Mouse (Mus musculus) embryonic facial prominence, embryonic 10.5 days (tissue): ENCODE results near the gene Ms4a4a. TPM values are rescaled to one million over a fixed set of nuclear protein-coding genes. Genes with fewer than 3 reads are reported as not detected.

Experiments
- polyA plus RNA-seq: library from polyadenylated mRNA; unstranded; fragments of >200 nt; fragmentation: Nextera tagmentation; extraction: Ambion mirVana; gene quantifications from 2 replicates; pipeline ENCODE4 v1.2.1, GENCODE M21; 2016

Ms4a4a gene
- polyA plus RNA-seq, 1 experiment from 2014 or later, result 1.9 TPM

Other genes starting within 250 kb of the Ms4a4a start
- not detected in 2 replicates for gene 1700017D01Rik, start 244.6 kb upstream of the Ms4a4a start, polyA plus RNA-seq
- not detected in 2 replicates for gene 1700025F22Rik, start 210.2 kb upstream of the Ms4a4a start, polyA plus RNA-seq
- not detected in 2 replicates for gene Ms4a13, start 178.8 kb upstream of the Ms4a4a start, polyA plus RNA-seq
- gene Ms4a12, start 143.1 kb upstream of the Ms4a4a start, polyA plus RNA-seq, result not detected in 2 replicates
- gene Ms4a1, start 109.3 kb upstream of the Ms4a4a start, polyA plus RNA-seq, result not detected in 2 replicates
- not detected in 2 replicates for gene Ms4a5, start 91.7 kb upstream of the Ms4a4a start, polyA plus RNA-seq
- not detected in 2 replicates for gene Ms4a14, start 61.1 kb upstream of the Ms4a4a start, polyA plus RNA-seq
- gene Ms4a7, start 39.4 kb upstream of the Ms4a4a start, polyA plus RNA-seq, result 0.55 TPM in 1 of 2 replicates, not detected in the other
- gene Ms4a4c, start 29.2 kb downstream of the Ms4a4a start, polyA plus RNA-seq, result not detected in 2 replicates
- gene Ms4a4b, start 68.0 kb downstream of the Ms4a4a start, polyA plus RNA-seq, result not detected in 2 replicates
- 1.2 and 1.7 TPM in 2 replicates for gene Ms4a6c, start 93.8 kb downstream of the Ms4a4a start, polyA plus RNA-seq
- gene Gm8369, start 110.4 kb downstream of the Ms4a4a start, polyA plus RNA-seq, result not detected in 2 replicates
- 1.6 and 1.9 TPM in 2 replicates for gene Ms4a6b, start 141.0 kb downstream of the Ms4a4a start, polyA plus RNA-seq
- 0.58 and 0.82 TPM in 2 replicates for gene Ms4a4d, start 161.3 kb downstream of the Ms4a4a start, polyA plus RNA-seq
- gene Ms4a6d, start 229.3 kb downstream of the Ms4a4a start, polyA plus RNA-seq, result 0.89 and 1.7 TPM in 2 replicates
- gene Ms4a2, start 248.2 kb downstream of the Ms4a4a start, polyA plus RNA-seq, result not detected in 2 replicates